Mouse (Mus musculus) kidney, embryonic 16.5 days (tissue): ENCODE measurements at regions not wholly inside any gene's neighbourhood (a gene's known extent, or its start where the extent isn't known, plus 50 kb on each side); places are given as distances from the start of the nearest gene placed in this dataset.

ENCODE experiments used
- ATAC-seq: fragments of 200-750 bp; cut with Nextera tagmentation; 2 replicates; pipeline ENCODE4 v1.8.0; 2017; ENCODE audit warnings: moderate TSS enrichment; ENCODE audit not compliant: low FRiP score, low TSS enrichment
- H3K27ac ChIP-seq: fragments of 300-500 bp; sonication (generic); 2 replicates; pipeline ENCODE4 v1.5.1; 2014; ENCODE audit warnings: low read length
- H3K27me3 ChIP-seq: fragments of 300-500 bp; sonication (generic); 2 replicates; pipeline ENCODE4 v1.6.1; 2014; ENCODE audit warnings: low read length, control low read depth, mixed read lengths; ENCODE audit not compliant: insufficient read depth
- H3K36me3 ChIP-seq: fragments of 300-500 bp; sonication (generic); 2 replicates; pipeline ENCODE4 v1.6.1; 2014; ENCODE audit warnings: low read length, control low read depth, mixed read lengths; ENCODE audit not compliant: insufficient read depth
- H3K4me1 ChIP-seq: fragments of 300-500 bp; sonication (generic); 2 replicates; pipeline ENCODE4 v1.6.1; 2014; ENCODE audit warnings: low read length, control low read depth, mixed read lengths; ENCODE audit not compliant: insufficient read depth
- H3K4me2 ChIP-seq: fragments of 300-500 bp; sonication (generic); replicated peaks from 2 replicates; pipeline ENCODE4 v1.6.1; 2014; ENCODE audit warnings: low read depth, low read length
- H3K4me3 ChIP-seq: fragments of 300-500 bp; sonication (generic); 2 replicates; pipeline ENCODE4 v1.5.1; 2014; ENCODE audit warnings: mild to moderate bottlenecking, low read length
- H3K9ac ChIP-seq: fragments of 300-500 bp; sonication (generic); replicated peaks from 2 replicates; pipeline ENCODE4 v1.6.1; 2014; ENCODE audit warnings: low read length
- H3K9me3 ChIP-seq: fragments of 300-500 bp; sonication (generic); 2 replicates; pipeline ENCODE4 v1.6.1; 2016; ENCODE audit warnings: low read length, control low read depth
- WGBS: fragments of 180-500 bp; shearing (Covaris S2); extraction: QIAGEN DNeasy Blood & Tissue Kit; methylation state at CpG from one replicate; pipeline ENCODE4 v1.1.7; 2014; 5-methylcytosine and 5-hydroxymethylcytosine counted together

DNA sequence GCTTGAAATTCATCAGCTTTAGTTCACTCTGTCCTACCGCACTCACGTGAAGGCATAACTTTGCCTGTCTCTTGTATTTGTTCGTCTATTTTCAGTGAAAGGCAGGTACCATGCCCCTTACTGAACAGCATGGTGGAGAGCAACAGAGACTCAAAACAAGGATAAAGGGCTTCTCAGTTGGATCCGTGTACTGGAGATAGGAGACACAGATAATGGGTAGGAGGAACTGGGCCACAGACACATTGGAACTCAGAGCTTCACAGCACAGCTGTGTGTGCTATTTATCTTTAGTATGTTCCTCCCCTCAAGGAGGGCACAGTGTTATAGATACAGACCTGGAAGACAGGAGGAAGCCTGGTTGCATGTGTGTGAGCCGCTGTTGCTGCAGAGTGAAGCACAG is 176.4 kb downstream of the Pten start:
- H3K27me3 ChIP-seq: no peaks in the 10 kb centered on the region
- 88% methylated on average over 5 of the region's 5 CpGs for WGBS
- no peak overlapping the region for H3K27ac ChIP-seq
- no peak overlapping the region for H3K4me2 ChIP-seq
- H3K36me3 ChIP-seq: no peaks in the 10 kb centered on the region
- no peak overlapping the region for H3K9ac ChIP-seq
- no peaks in the 10 kb centered on the region for H3K4me1 ChIP-seq
- H3K9me3 ChIP-seq: no peaks in the 10 kb centered on the region
- H3K4me3 ChIP-seq: no peak overlapping the region
- ATAC-seq: no peak

GRCm38 (mm10) chr19:32935638-32936037 is 178.3 kb downstream of the Pten start:
- no peak for ATAC-seq
- Histone ChIP-seq H3K27ac (no peak overlapping the region), H3K4me3 (no peak overlapping the region), H3K36me3 (no peaks in the 10 kb centered on the region), H3K9ac (no peak overlapping the region), H3K4me1 (no peaks in the 10 kb centered on the region), H3K27me3 (no peaks in the 10 kb centered on the region), H3K4me2 (no peak overlapping the region), H3K9me3 (no peaks in the 10 kb centered on the region)
- WGBS: 88% methylated on average over 5 of the region's 5 CpGs

GRCm38 (mm10) chr19:32937591-32937990 is 180.3 kb downstream of the Pten start:
- H3K36me3 ChIP-seq: no peaks in the 10 kb centered on the region
- H3K27ac ChIP-seq: no peak overlapping the region
- WGBS: 83% methylated on average over 6 of the region's 6 CpGs
- H3K9me3 ChIP-seq: no peaks in the 10 kb centered on the region
- no peaks in the 10 kb centered on the region for H3K4me1 ChIP-seq
- H3K27me3 ChIP-seq: no peaks in the 10 kb centered on the region
- no peak overlapping the region for H3K4me3 ChIP-seq
- no peak for ATAC-seq
- no peak overlapping the region for H3K9ac ChIP-seq
- H3K4me2 ChIP-seq: no peak overlapping the region

- Histone ChIP-seq H3K9ac (no peak overlapping the region), H3K9me3 (no peaks in the 10 kb centered on the region), H3K4me1 (no peaks in the 10 kb centered on the region), H3K4me3 (no peak overlapping the region), H3K36me3 (no peaks in the 10 kb centered on the region), H3K4me2 (no peak overlapping the region), H3K27ac (no peak overlapping the region), H3K27me3 (no peaks in the 10 kb centered on the region)
- no peak for ATAC-seq
- WGBS: 81% methylated on average over 5 of the region's 5 CpGs
Measured at GRCm38 (mm10) chr19:32939692-32940091, 182.4 kb downstream of the Pten start.

GRCm38 (mm10) chr19:32940806-32941205 is 183.5 kb downstream of the Pten start:
- no peaks in the 10 kb centered on the region for H3K27me3 ChIP-seq
- H3K9me3 ChIP-seq: no peaks in the 10 kb centered on the region
- H3K27ac ChIP-seq: no peak overlapping the region
- no peaks in the 10 kb centered on the region for H3K36me3 ChIP-seq
- no peak overlapping the region for H3K4me3 ChIP-seq
- no peak overlapping the region for H3K4me2 ChIP-seq
- 55% methylated on average over 6 of the region's 6 CpGs for WGBS
- no peak for ATAC-seq
- no peaks in the 10 kb centered on the region for H3K4me1 ChIP-seq
- H3K9ac ChIP-seq: no peak overlapping the region

DNA sequence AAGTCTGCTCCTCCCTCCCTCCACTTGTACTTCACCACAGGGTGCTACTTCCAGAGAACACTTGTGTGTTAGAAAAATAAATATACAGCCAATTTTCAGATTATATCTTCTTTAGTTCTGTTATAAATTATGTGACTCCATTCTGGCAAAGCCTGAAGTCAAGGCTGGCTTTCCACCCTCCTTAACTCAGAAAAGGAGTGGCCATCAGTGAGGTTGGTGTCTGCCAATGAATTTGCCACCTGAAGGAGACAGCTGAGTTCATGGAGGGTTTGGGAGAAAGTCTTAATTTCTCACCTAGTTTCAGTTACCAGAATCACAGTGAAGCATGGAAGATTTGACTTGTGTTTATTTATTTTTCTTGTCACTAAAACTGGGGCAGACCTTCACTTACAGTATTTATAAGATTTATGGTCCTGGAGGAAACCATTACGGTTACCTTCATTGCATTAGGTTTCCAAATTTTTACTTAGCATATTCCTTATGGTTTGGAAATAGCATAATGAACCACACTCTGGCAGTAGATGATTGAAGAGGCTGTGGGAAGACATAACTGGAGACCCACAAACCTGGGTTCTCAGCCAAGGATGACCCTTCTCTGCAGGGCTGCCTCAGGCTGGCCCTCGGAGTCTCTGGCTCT is 186.4 kb downstream of the Pten start:
- no peaks in the 10 kb centered on the region for H3K9me3 ChIP-seq
- H3K4me2 ChIP-seq: no peak overlapping the region
- 53% methylated on average over 2 of the region's 2 CpGs for WGBS
- no peak overlapping the region for H3K4me3 ChIP-seq
- no peak for ATAC-seq
- no peak overlapping the region for H3K27ac ChIP-seq
- H3K9ac ChIP-seq: no peak overlapping the region
- no peaks in the 10 kb centered on the region for H3K36me3 ChIP-seq
- H3K4me1 ChIP-seq: no peaks in the 10 kb centered on the region
- H3K27me3 ChIP-seq: no peaks in the 10 kb centered on the region

DNA sequence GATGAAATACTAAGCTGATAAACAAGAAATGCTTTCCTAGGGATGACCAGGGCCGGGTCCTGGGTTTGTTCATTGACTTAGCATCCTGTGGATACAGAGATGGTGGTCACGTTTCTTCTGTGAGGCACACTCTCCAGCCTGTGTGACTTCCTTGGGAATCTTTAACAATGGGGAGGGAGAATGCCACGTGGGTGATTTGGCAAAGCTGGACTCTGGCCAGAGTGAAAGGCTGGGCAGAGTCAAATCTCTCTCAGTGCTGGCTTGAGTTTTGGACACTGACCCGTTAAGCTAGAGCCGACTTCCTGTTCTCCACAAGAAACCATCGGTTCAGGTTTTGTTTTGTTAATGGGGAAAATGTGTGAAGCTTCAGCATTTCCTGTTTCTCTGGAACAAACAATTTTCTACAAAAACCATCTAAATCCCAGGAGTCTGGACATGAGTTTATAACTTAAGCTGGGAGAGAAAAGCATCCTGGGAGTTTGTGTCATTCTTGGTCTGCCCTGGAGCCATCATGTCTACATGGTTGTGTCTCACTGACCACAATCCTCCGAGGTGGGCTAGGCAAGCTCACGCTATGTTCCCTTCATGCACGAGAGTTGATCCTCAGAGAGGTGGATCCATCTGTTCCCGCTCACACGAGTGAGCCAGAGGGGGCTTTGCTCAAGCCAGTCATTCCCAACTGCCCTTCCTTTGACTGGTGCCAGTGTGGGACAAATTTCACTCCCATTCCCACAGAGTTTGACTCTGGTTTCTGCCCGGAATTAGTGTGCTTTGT is 190.0 kb downstream of the Pten start:
- H3K9ac ChIP-seq: no peak overlapping the region
- no peak for ATAC-seq
- no peaks in the 10 kb centered on the region for H3K36me3 ChIP-seq
- 72% methylated on average over 12 of the region's 12 CpGs for WGBS
- H3K4me1 ChIP-seq: no peaks in the 10 kb centered on the region
- H3K4me2 ChIP-seq: no peak overlapping the region
- no peaks in the 10 kb centered on the region for H3K27me3 ChIP-seq
- H3K4me3 ChIP-seq: no peak overlapping the region
- no peaks in the 10 kb centered on the region for H3K9me3 ChIP-seq
- H3K27ac ChIP-seq: no peak overlapping the region

DNA sequence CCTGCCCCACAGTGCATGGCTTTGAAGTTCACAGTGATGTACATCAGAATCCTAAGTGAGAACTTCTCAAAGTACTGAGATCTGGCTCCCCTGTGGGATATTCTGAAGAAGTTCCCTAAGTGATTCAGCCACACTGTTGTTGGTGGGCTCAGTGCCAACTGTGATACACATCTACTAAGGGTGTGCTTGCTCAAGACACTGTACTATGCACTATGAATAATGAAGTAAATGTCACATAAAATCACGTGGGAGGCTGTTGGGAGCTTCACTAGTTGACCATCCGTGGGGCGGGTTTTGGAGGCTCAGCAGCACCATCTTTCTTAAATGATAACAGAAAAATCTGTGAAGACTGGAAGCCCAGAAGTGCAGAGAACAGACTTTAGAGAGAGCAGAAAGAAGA is 193.0 kb downstream of the Pten start:
- Histone ChIP-seq H3K27me3 (no peaks in the 10 kb centered on the region), H3K4me3 (no peak overlapping the region), H3K27ac (no peak overlapping the region), H3K4me1 (peaks cover 4% of the 10 kb centered on the region; the same call in 1 of the 2 replicates), H3K9ac (no peak overlapping the region), H3K9me3 (no peaks in the 10 kb centered on the region), H3K36me3 (no peaks in the 10 kb centered on the region), H3K4me2 (no peak overlapping the region)
- 73% methylated on average over 3 of the region's 3 CpGs for WGBS
- no peak for ATAC-seq

DNA sequence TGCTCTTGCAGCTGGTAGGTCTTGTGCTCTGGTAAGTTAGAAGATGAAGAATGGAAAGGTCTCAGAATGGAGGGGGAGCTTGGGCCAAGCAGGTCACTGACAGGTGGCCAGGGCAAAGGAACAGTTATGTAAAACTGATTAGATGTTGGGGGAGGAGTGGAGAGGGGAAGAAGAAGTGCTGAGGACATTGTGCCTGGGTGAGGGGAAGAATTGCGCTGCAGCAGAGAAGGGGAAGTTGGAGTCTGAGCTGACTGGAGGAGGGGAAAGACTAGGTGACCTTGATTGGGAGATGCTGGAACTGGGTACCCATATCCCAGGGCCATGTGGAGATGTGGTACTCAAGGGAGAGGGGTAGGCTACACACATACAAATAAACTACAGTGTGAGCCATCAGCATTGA is 193.5 kb downstream of the Pten start:
- Histone ChIP-seq H3K9ac (no peak overlapping the region), H3K4me1 (peaks cover 4% of the 10 kb centered on the region; the same call in 1 of the 2 replicates), H3K27ac (no peak overlapping the region), H3K27me3 (no peaks in the 10 kb centered on the region), H3K36me3 (no peaks in the 10 kb centered on the region), H3K4me2 (no peak overlapping the region), H3K4me3 (no peak overlapping the region), H3K9me3 (no peaks in the 10 kb centered on the region)
- no peak for ATAC-seq
- 81% methylated on average over 1 of the region's 1 CpGs for WGBS

- no peak for ATAC-seq
- Histone ChIP-seq H3K4me1 (peaks cover 12% of the 10 kb centered on the region), H3K36me3 (no peaks in the 10 kb centered on the region), H3K9ac (no peak overlapping the region), H3K4me2 (no peak overlapping the region), H3K27me3 (no peaks in the 10 kb centered on the region), H3K9me3 (no peaks in the 10 kb centered on the region), H3K4me3 (no peak overlapping the region), H3K27ac (no peak overlapping the region)
- WGBS: 90% methylated on average over 4 of the region's 4 CpGs
Measured at GRCm38 (mm10) chr19:32952425-32952824, 195.1 kb downstream of the Pten start.
